Mouse (Mus musculus): ENCODE measurements at regions not wholly inside any gene's neighbourhood (a gene's known extent, or its start where the extent isn't known, plus 50 kb on each side); places are given as distances from the start of the nearest gene placed in this dataset.

DNA sequence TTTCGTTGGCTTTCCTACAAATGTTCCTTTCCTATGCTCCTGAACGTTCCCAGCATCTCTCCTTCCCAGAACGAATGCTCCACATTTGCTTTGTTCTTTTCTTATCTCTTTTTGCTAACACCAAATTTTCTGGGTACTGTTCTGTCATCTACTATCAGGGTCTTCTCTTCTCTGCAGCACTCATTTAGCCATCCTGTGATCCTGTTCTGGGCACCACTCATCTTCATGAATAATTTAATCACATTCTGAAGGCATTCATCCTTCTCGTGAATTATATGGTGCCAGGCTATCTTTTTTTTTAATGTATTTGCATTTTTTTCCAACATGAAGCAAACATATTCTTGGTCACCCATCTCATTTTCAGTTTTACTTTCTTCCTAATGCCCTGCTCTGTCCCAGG lies 87.3 kb upstream of the Zc3h12c start:
- no peak for ATAC-seq
- Histone ChIP-seq H3K4me1 (no peaks in the 10 kb centered on the region), H3K4me2 (no peak overlapping the region), H3K36me3 (ENCODE audit: poor library complexity, severe bottlenecking) (no peaks in the 10 kb centered on the region), H3K9me3 (replicated peaks) (no peaks in the 10 kb centered on the region), H3K4me3 (no peak overlapping the region), H3K27ac (no peak overlapping the region), H3K27me3 (no peaks in the 10 kb centered on the region), H3K9ac (no peak overlapping the region)
- 81% methylated on average over 4 of the region's 4 CpGs for WGBS

DNA sequence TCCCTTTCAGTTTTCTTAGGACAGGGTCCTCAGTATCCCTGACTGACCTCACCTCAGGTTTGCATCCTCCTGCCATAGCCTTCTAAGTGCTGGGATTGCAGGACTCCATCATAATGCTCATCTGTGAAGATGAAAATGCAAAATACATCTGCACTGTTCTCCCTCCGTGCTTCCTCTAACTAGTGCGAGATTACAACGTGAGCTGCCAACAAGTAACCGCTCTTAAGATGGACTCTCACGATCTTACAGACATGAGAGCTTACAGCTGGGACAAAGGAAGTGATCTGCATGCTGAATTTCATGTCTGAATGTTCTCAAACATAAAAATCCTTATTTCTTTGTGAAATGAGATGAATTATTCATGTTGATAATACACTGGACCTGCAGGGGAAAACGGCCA lies 86.1 kb upstream of the Zc3h12c start:
- no peak overlapping the region for H3K4me3 ChIP-seq
- no peaks in the 10 kb centered on the region for H3K9me3 ChIP-seq (replicated peaks)
- no peak overlapping the region for H3K4me2 ChIP-seq
- ATAC-seq: no peak
- H3K36me3 ChIP-seq (ENCODE audit: poor library complexity, severe bottlenecking): no peaks in the 10 kb centered on the region
- 63% methylated on average over 6 of the region's 6 CpGs for WGBS
- H3K27me3 ChIP-seq: no peaks in the 10 kb centered on the region
- no peak overlapping the region for H3K9ac ChIP-seq
- no peaks in the 10 kb centered on the region for H3K4me1 ChIP-seq
- H3K27ac ChIP-seq: no peak overlapping the region

DNA sequence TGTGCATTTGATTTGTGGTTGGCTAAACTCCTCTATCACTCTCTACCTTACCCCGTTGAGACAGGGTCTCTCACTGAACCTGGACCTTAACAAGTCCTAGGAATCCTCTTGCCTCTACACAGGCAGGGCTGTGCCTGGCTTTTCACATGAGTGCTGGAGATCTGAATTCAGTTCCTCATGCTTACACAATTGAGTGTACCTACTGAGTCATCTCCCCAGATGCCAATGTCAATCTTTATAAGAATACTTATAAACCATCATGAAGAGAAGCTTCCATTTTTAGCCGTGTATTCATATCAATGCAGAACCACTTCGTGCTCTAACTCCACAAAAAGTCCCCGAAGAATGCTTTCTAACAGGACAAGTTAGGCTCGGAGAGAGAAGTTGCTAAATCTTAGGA lies 83.1 kb upstream of the Zc3h12c start:
- H3K4me2 ChIP-seq: no peak overlapping the region
- H3K4me1 ChIP-seq: no peaks in the 10 kb centered on the region
- 91% methylated on average over 5 of the region's 5 CpGs for WGBS
- no peaks in the 10 kb centered on the region for H3K27me3 ChIP-seq
- ATAC-seq: no peak
- no peaks in the 10 kb centered on the region for H3K9me3 ChIP-seq (replicated peaks)
- no peak overlapping the region for H3K9ac ChIP-seq
- no peaks in the 10 kb centered on the region for H3K36me3 ChIP-seq (ENCODE audit: poor library complexity, severe bottlenecking)
- H3K4me3 ChIP-seq: no peak overlapping the region
- H3K27ac ChIP-seq: no peak overlapping the region

DNA sequence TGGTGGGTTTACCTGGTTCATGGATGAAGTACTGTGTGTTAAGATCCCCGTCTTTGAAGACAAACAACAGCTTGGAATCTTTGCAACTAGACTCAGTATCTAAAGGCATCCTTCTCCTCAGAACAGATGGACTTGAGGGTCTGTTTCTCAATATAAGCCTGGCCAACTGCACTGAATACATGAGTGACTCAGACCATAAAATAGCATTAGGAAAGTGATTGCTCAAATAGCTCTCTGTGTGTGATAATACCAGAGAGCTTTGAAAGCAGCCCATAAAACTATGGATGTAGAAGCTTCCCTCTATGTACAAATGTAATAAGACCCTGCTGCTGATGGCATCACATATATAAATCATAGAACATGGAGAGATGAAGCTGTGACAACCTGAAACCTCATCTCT lies 78.3 kb upstream of the Zc3h12c start:
- ATAC-seq: no peak
- Histone ChIP-seq H3K9me3 (replicated peaks) (no peaks in the 10 kb centered on the region), H3K36me3 (ENCODE audit: poor library complexity, severe bottlenecking) (no peaks in the 10 kb centered on the region), H3K4me2 (no peak overlapping the region), H3K9ac (no peak overlapping the region), H3K27me3 (no peaks in the 10 kb centered on the region), H3K4me1 (no peaks in the 10 kb centered on the region), H3K4me3 (no peak overlapping the region), H3K27ac (no peak overlapping the region)
- 90% methylated on average over 1 of the region's 1 CpGs for WGBS

DNA sequence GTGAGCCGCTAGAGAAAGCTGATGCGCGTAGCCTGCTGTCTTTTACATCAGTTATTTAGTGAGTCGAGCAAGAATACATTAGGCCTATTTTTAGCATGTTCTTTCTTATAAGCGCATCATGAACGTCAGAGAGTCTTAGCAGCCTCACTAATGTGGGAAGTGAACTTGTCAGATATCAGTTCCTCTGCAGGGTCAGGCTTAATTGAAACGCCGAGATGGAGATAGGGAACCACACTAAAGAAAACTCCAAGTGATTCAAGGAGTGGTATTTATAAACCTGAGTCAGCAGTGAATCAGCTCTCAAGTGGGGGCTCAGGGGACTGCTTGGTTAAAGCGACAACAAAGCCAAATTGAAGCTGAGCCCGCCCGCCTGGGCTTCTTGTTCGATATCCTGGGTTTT lies 75.7 kb upstream of the Zc3h12c start:
- no peak for ATAC-seq
- H3K4me2 ChIP-seq: no peak overlapping the region
- H3K27me3 ChIP-seq: no peaks in the 10 kb centered on the region
- no peak overlapping the region for H3K4me3 ChIP-seq
- H3K9ac ChIP-seq: no peak overlapping the region
- H3K9me3 ChIP-seq (replicated peaks): no peaks in the 10 kb centered on the region
- H3K36me3 ChIP-seq (ENCODE audit: poor library complexity, severe bottlenecking): no peaks in the 10 kb centered on the region
- H3K4me1 ChIP-seq: peaks cover 13% of the 10 kb centered on the region
- 65% methylated on average over 12 of the region's 12 CpGs for WGBS
- H3K27ac ChIP-seq: no peak overlapping the region

DNA sequence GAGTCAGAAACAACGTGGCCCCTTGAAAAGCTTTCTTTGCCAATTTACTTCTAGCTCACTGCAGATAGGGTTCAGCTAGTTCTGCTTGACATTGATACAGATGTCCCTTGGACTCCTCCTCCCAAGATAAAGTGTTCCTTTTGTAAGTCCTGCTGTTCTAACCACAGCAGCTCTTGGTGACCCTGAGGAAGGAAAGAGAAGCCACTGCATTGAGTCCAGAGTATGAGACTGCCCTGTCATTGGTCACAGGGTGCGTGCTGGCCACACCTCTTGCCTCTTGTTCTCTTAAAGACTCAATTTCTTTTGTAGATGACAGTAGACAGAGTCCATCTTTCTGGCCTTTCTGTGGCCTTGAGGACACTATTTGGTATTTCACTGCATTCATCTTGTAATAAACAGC lies 74.7 kb upstream of the Zc3h12c start:
- peaks cover 13% of the 10 kb centered on the region for H3K4me1 ChIP-seq
- WGBS: 90% methylated on average over 2 of the region's 2 CpGs
- no peak overlapping the region for H3K9ac ChIP-seq
- no peaks in the 10 kb centered on the region for H3K27me3 ChIP-seq
- no peak for ATAC-seq
- H3K27ac ChIP-seq: no peak overlapping the region
- no peaks in the 10 kb centered on the region for H3K9me3 ChIP-seq (replicated peaks)
- no peaks in the 10 kb centered on the region for H3K36me3 ChIP-seq (ENCODE audit: poor library complexity, severe bottlenecking)
- no peak overlapping the region for H3K4me3 ChIP-seq
- no peak overlapping the region for H3K4me2 ChIP-seq

DNA sequence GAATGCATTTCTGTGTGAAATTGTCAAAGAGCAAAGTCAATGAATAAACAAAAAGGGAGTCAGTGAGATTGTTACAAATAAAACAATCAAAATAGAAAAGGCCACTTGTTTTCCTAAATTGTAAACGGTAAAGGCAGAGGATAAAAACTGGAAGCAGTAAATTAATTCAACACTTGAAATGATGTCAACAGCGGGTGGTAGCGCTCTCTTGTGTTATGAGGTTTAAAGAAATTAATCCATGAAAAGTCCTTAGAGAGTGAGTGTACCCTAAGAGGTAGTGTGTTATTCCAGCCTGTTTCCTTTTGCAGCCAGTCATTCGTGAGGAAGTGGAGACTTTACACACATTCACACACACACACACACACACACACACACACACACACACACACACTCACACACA lies 73.2 kb upstream of the Zc3h12c start:
- peaks cover 13% of the 10 kb centered on the region for H3K4me1 ChIP-seq
- 50% methylated on average over 4 of the region's 4 CpGs for WGBS
- H3K4me2 ChIP-seq: no peak overlapping the region
- H3K9ac ChIP-seq: no peak overlapping the region
- H3K4me3 ChIP-seq: no peak overlapping the region
- no peak overlapping the region; the same call in 1 of the 2 replicates for H3K27ac ChIP-seq
- H3K9me3 ChIP-seq (replicated peaks): no peaks in the 10 kb centered on the region
- no peaks in the 10 kb centered on the region for H3K27me3 ChIP-seq
- H3K36me3 ChIP-seq (ENCODE audit: poor library complexity, severe bottlenecking): no peaks in the 10 kb centered on the region
- ATAC-seq: no peak

DNA sequence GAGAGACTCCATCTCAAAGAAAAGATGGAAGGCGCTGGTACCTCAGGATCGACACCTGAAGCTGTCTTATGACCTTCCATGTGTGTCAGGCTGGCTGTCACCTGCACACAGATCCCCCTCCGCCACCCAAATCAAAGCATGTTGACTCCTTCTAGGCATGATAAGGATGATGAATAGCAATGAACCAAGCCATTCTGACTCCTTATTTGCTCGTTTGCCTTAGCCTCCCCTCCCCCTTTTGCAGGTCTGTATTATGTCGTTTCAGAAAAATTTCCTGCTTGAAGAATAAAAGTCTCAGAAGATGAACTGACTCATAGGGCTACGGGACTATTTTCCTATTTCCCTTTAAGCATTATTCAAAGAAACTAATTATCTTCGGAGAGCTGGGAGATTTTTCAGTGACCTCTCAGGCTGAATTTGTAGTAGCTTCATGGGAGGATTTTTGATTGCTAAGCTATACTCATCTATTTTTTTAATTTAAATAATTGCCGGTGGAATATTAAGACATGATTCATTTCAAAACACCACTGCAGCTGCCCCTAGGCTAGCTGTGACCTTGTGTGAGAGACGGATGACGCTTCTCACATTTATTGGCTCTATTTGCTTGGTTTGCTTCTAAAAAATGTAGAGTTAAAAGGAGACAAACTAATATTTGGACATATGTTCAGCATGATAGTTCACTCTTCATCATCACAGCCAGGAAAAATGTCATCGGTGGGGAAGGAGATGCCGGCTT lies 72.4 kb upstream of the Zc3h12c start:
- Histone ChIP-seq H3K9ac (no peak overlapping the region), H3K4me3 (no peak overlapping the region), H3K4me1 (peaks cover 13% of the 10 kb centered on the region), H3K36me3 (ENCODE audit: poor library complexity, severe bottlenecking) (no peaks in the 10 kb centered on the region), H3K4me2 (no peak overlapping the region), H3K27ac (peak overlapping the region; percentile 40), H3K27me3 (no peaks in the 10 kb centered on the region), H3K9me3 (replicated peaks) (no peaks in the 10 kb centered on the region)
- no peak for ATAC-seq
- WGBS: 66% methylated on average over 12 of the region's 12 CpGs

DNA sequence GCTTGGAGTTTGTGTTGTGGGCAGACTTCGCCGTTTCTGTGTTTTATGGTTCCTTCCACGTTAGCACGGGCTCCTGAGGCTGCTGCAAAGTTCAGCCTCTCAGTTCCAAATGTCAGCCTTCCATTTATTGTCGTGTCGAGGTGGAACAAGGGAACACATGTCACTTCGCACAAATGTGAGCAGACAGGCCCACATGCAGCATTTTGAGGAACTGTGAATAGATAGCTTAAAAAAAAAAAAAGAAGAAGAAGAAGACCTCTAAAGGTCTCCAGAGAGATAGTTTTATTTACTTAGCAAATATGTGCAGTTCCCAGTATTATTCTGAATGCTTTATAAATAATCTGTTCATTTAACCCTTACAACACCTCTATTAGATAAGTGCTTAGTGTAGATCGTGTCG lies 66.4 kb upstream of the Zc3h12c start:
- H3K4me3 ChIP-seq: no peak overlapping the region
- no peak overlapping the region for H3K9ac ChIP-seq
- H3K27me3 ChIP-seq: no peaks in the 10 kb centered on the region
- 87% methylated on average over 9 of the region's 9 CpGs for WGBS
- H3K4me1 ChIP-seq: no peaks in the 10 kb centered on the region
- no peak overlapping the region for H3K27ac ChIP-seq
- ATAC-seq: no peak
- H3K4me2 ChIP-seq: no peak overlapping the region
- no peaks in the 10 kb centered on the region for H3K36me3 ChIP-seq (ENCODE audit: poor library complexity, severe bottlenecking)
- no peaks in the 10 kb centered on the region for H3K9me3 ChIP-seq (replicated peaks)

DNA sequence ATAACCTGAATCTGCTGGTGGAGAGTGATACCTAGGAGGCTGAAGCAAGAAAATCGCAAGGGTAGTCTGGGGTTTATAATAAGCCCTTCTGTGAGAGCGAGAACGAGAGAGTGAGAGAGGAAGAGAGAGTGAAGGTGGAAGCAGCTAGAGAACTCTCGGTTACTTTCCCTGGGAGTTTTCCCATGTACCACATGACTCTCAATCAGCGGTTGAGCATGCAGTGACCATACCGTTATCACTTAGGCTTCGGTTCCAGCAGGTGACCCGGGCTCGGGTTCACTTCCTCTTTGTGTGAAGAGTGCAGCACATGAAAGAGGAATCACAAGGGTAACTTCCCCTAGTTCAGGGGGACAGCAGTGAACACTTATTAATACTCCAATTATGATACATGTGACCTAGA lies 61.2 kb upstream of the Zc3h12c start:
- Histone ChIP-seq H3K27ac (no peak overlapping the region), H3K27me3 (no peaks in the 10 kb centered on the region), H3K4me3 (no peak overlapping the region), H3K4me1 (no peaks in the 10 kb centered on the region), H3K36me3 (ENCODE audit: poor library complexity, severe bottlenecking) (no peaks in the 10 kb centered on the region), H3K9ac (no peak overlapping the region), H3K4me2 (no peak overlapping the region), H3K9me3 (replicated peaks) (no peaks in the 10 kb centered on the region)
- WGBS: 86% methylated on average over 9 of the region's 9 CpGs
- ATAC-seq: no peak

DNA sequence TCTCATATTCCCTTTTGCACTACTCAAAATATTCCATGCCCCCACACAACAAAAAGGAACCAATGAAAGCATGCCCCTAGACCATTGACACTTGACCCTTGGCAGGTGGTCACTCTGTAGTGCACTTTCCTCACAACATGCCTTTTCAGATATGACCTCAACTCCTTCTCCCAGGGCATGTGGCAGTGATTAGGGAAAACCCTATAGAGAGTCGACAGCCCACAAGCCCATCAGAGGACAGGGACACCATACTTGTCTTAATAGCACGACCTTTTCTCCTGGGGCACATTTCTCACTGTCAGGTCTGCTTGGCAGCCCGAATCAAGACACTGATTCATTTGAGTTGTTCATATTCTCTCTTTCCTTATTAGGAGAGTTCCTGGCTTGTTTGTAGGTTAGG lies 57.3 kb upstream of the Zc3h12c start:
- ATAC-seq: no peak
- WGBS: 91% methylated on average over 3 of the region's 3 CpGs

DNA sequence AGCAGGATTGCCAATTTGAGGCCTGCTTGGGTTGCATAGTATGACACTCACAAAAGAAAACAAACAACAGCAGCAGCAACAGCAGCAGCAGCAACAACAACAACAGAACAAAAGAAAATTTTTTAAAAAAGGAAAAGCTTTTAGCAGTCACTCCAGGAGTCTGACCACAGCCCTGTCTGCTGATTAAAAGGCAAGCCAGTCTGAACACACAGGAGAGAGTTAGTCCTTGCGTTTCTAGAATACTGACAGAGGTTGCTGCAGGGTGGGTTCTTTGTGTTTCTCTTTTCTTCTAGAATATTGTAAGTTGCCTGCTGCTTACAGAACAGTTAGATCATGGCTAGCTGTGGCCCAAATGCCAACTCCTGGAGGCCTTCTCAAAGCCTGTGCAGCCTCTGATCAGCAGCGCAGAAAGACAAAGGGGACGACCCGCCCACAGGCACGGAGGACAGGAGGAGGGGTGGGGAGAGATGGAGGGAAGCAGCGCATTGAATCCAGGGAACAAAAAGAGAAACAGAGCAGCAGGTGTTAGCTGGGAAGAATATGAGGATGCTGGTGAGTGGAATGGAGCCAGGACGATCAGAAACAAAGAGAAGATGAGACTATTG lies 55.2 kb upstream of the Zc3h12c start:
- Histone ChIP-seq H3K9me3 (replicated peaks) (no peaks in the 10 kb centered on the region), H3K4me1 (peaks cover 17% of the 10 kb centered on the region), H3K4me2 (peak overlapping the region; percentile 48), H3K36me3 (ENCODE audit: poor library complexity, severe bottlenecking) (no peaks in the 10 kb centered on the region), H3K27me3 (no peaks in the 10 kb centered on the region), H3K27ac (peak overlapping the region; percentile 82), H3K4me3 (no peak overlapping the region), H3K9ac (peak overlapping the region; percentile 35; the same call in 1 of the 2 replicates)
- 2% methylated on average over 7 of the region's 7 CpGs for WGBS
- peak; percentile 91 for ATAC-seq

More for the DNA sequence above, 57.3 kb upstream of the Zc3h12c start:
- no peak overlapping the region for H3K4me3 ChIP-seq
- H3K27ac ChIP-seq: no peak overlapping the region
- H3K27me3 ChIP-seq: no peaks in the 10 kb centered on the region
- no peak overlapping the region for H3K4me2 ChIP-seq
- H3K4me1 ChIP-seq: peaks cover 17% of the 10 kb centered on the region
- H3K36me3 ChIP-seq (ENCODE audit: poor library complexity, severe bottlenecking): no peaks in the 10 kb centered on the region
- no peak overlapping the region for H3K9ac ChIP-seq
- no peaks in the 10 kb centered on the region for H3K9me3 ChIP-seq (replicated peaks)
